8 mouse cellular contexts compared by ENCODE assay signal in the genomic region with DNA sequence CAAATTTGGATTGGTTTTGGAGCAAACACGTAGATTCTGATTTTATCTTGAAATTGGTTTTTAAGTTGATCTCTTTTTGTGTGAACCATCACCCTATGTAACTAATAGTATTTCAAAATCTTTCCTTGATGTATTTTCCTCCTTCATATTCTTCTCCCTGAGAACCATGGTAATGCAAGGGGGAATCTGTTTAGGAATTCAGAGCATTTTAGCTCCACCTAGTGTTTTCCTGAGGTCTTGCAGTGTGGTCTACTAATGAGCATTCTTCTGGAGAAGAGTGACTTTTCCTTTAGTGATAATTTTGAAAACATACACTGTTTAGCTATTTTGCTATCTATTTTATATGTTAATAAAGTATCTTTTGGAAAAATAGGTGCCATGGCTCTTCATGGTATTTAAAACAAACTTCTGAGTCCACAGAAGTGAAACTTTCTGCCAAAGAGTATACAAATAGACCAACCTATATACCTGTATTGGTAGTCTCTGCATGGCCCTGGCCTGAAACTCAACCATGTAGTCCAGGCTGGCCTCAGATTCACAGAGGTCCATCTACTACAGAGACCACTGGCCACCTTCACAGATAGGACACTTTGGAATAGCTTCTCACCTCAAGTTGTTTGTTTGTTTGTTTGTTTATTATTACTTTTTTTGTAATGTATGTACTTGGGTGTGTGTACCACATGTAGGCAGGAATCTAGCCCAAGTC.
DNase-seq lines count a peak whose midpoint lies in the region; ATAC-seq and TF ChIP-seq lines count a peak whose summit lies in the region.

No protein-coding gene starts in this region.

- H3K27ac ChIP-seq in hindbrain, embryonic 12.5 days, result no peak overlapping the region
- no peak overlapping the region for H3K27ac ChIP-seq in hindbrain, embryonic 10.5 days
- no peak overlapping the region for H3K27ac ChIP-seq in MEL (ENCODE audit: control insufficient read depth, low read depth, low read length)

- H3K4me3 ChIP-seq in hindbrain, embryonic 12.5 days, result no peak overlapping the region
- H3K4me3 ChIP-seq in hindbrain, embryonic 10.5 days, result no peak overlapping the region
- H3K4me3 ChIP-seq in MEL (ENCODE audit: control insufficient read depth in 1 of 2, insufficient read depth in 1 of 2, low read depth in 2 of 2, low read length in 2 of 2), result no peak overlapping the region

- H3K27me3 ChIP-seq in hindbrain, embryonic 12.5 days, result no peaks in the 10 kb centered on the region
- no peaks in the 10 kb centered on the region for H3K27me3 ChIP-seq in hindbrain, embryonic 10.5 days (ENCODE audit: insufficient read depth, poor library complexity, severe bottlenecking)
- H3K27me3 ChIP-seq in MEL (ENCODE audit: control insufficient read depth in 1 of 2, insufficient read depth in 2 of 2, low read length in 2 of 2), result no peaks in the 10 kb centered on the region

- peak in 2 of 3 experiments; percentile 14 to 37; a peak in 2 of 6 replicates for TF ChIP-seq CTCF in MEL (IDR thresholded peaks at IDR 0.05 in 2 of 3, conservative IDR thresholded peaks at IDR 0.05 in 1 of 3; ENCODE audit: control insufficient read depth in 1 of 3, insufficient read depth in 1 of 3, low read depth in 2 of 3, low read length in 3 of 3, poor library complexity in 1 of 3, severe bottlenecking in 1 of 3)

- no peaks in the 10 kb centered on the region for H3K4me1 ChIP-seq in hindbrain, embryonic 12.5 days
- H3K4me1 ChIP-seq in hindbrain, embryonic 10.5 days (replicated peaks), result no peaks in the 10 kb centered on the region
- no peaks in the 10 kb centered on the region for H3K4me1 ChIP-seq in MEL (ENCODE audit: control insufficient read depth in 1 of 2, insufficient read depth in 2 of 2, low read length in 2 of 2)

- 81% methylated on average over 1 of the region's 1 CpGs for WGBS in hindbrain, embryonic 12.5 days
- WGBS in hindbrain, embryonic 10.5 days, result 91% methylated on average over 1 of the region's 1 CpGs

- ATAC-seq in hindbrain, embryonic 12.5 days (ENCODE audit: low FRiP score), result peak; percentile 71
- no peak for ATAC-seq in megakaryocyte-erythroid progenitor cell, adult 5-6 weeks (replicated peaks; ENCODE audit: low FRiP score, low TSS enrichment, poor library complexity, severe bottlenecking)

- peak; percentile 35 for TF ChIP-seq RAD21 in MEL (IDR thresholded peaks at IDR 0.05; ENCODE audit: low read depth, low read length)

- H3K36me3 ChIP-seq in hindbrain, embryonic 12.5 days, result peaks cover 44% of the 10 kb centered on the region
- H3K36me3 ChIP-seq in hindbrain, embryonic 10.5 days, result peaks cover 55% of the 10 kb centered on the region
- no peaks in the 10 kb centered on the region for H3K36me3 ChIP-seq in MEL (ENCODE audit: control insufficient read depth in 1 of 2, insufficient read depth in 2 of 2, low read length in 2 of 2)

- H3K9me3 ChIP-seq in hindbrain, embryonic 12.5 days (replicated peaks), result no peaks in the 10 kb centered on the region
- no peaks in the 10 kb centered on the region for H3K9me3 ChIP-seq in hindbrain, embryonic 10.5 days
- H3K9me3 ChIP-seq in MEL (replicated peaks; ENCODE audit: insufficient read depth, low read length), result no peaks in the 10 kb centered on the region

- no peaks in the 10 kb centered on the region for H3K79me2 ChIP-seq in MEL (ENCODE audit: control insufficient read depth, insufficient read depth, low read length, poor library complexity)

- no peak for DNase-seq in hindbrain, embryonic 10.5 days (ENCODE audit: low spot score)
- peak; percentile 5 for DNase-seq in MEL (ENCODE audit: low read depth, low spot score)
- DNase-seq in cerebellum, postnatal 14 days, result peak; percentile 75 to 80
- DNase-seq in induced T-regulatory cell, adult 2 months (ENCODE audit: low read depth), result peak; percentile 7
- peak; percentile 67 for DNase-seq in lung, postnatal 25 days (ENCODE audit: low spot score)
- DNase-seq in ovary, adult 18-20 months (ENCODE audit: low spot score), result no peak

- TF ChIP-seq EP300 in MEL (IDR thresholded peaks at IDR 0.05; ENCODE audit: low read depth in 1 of 2, low read length in 2 of 2), result no peak

- no peak overlapping the region for H3K4me2 ChIP-seq in hindbrain, embryonic 12.5 days (replicated peaks)

- TF ChIP-seq POLR2A in MEL (IDR thresholded peaks at IDR 0.05; ENCODE audit: control insufficient read depth in 1 of 2, insufficient read depth in 1 of 2, low read depth in 1 of 2, low read length in 2 of 2, poor library complexity in 1 of 2), result no peak

- H3K9ac ChIP-seq in hindbrain, embryonic 12.5 days, result no peak overlapping the region
- H3K9ac ChIP-seq in MEL (ENCODE audit: control insufficient read depth, low read depth, low read length, poor library complexity, severe bottlenecking), result no peak overlapping the region

TF ChIP-seq in MEL, 35 proteins besides CTCF, POLR2A, EP300 and RAD21:
- TF ChIP-seq BHLHE40 (IDR thresholded peaks at IDR 0.05; ENCODE audit: borderline replicate concordance, low read depth, low read length), result no peak
- TF ChIP-seq MEF2A (IDR thresholded peaks at IDR 0.05; ENCODE audit: extremely low read depth, insufficient replicate concordance, low read depth, low read length, poor library complexity, severe bottlenecking), result no peak
- TF ChIP-seq SMC3 (IDR thresholded peaks at IDR 0.05; ENCODE audit: low read depth, low read length), result peak; percentile 34

Comparison
In these comparisons a context has a peak if more than half of its experiments do, and no peak if none do; other contexts are left out.
1. DNase-seq: peak in MEL (single experiment), cerebellum, postnatal 14 days (2 of 2), induced T-regulatory cell, adult 2 months (single experiment) and lung, postnatal 25 days (single experiment); none in hindbrain, embryonic 10.5 days (single experiment) and ovary, adult 18-20 months (single experiment).